Mouse (Mus musculus) macrophage (primary cell): ENCODE measurements around the gene Stk38l. TPM values are rescaled to one million over a fixed set of nuclear protein-coding genes. Genes with fewer than 3 reads are reported as not detected.

Experiments
- H3K27ac ChIP-seq: fragments of 350-480 bp; formaldehyde crosslinking; 2 replicates; pipeline ENCODE4 v1.9.0; 2021
- H3K36me3 ChIP-seq: fragments of 350-480 bp; formaldehyde crosslinking; 2 replicates; pipeline ENCODE4 v1.9.0; 2021; ENCODE audit errors: inconsistent target
- H3K4me3 ChIP-seq: fragments of 350-480 bp; formaldehyde crosslinking; 2 replicates; pipeline ENCODE4 v1.9.0; 2021; ENCODE audit errors: inconsistent target
- H3K79me2 ChIP-seq: fragments of 350-480 bp; formaldehyde crosslinking; 2 replicates; pipeline ENCODE4 v1.9.0; 2021; ENCODE audit errors: inconsistent target
- WGBS: methylation state at CpG from one replicate; pipeline ENCODE4 v1.1.7; 2026; ENCODE audit warnings: inconsistent platforms; ENCODE audit not compliant: missing documents; 5-methylcytosine and 5-hydroxymethylcytosine counted together
- polyA plus RNA-seq: library from polyadenylated mRNA; stranded (reverse); fragments of 250-400 nt; gene quantifications from 3 replicates; pipeline ENCODE4 v1.2.4, GENCODE M21; 2018; ENCODE audit warnings: inconsistent platforms

Gene Stk38l
- polyA plus RNA-seq, 1 experiment from 2014 or later = 3.3 TPM

DNA sequence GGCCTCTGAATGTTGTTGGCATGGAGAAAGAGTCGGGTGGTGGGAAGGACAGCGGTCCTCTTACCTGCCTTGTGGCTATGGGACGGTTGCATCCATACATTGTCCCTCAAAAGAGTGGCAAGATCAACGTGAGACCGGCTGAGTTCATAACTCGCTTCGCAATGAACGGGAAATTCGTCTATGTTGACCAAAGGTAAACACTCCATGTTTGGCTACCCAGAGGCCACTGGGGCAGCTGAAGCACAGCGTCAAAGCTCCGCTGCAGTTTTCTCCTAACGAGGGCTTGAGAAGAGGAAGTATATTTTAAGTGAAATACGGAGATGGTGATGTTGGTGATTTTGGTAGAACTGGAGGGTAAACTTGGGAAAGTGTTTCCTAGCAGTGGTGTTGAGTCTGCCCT is 97.2 kb downstream of the Stk38l start:
- Histone ChIP-seq H3K36me3 (no peaks in the 10 kb centered on the region), H3K4me3 (no peak overlapping the region), H3K79me2 (no peaks in the 10 kb centered on the region), H3K27ac (no peak overlapping the region)
- 81% methylated on average over 13 of the region's 13 CpGs for WGBS

DNA sequence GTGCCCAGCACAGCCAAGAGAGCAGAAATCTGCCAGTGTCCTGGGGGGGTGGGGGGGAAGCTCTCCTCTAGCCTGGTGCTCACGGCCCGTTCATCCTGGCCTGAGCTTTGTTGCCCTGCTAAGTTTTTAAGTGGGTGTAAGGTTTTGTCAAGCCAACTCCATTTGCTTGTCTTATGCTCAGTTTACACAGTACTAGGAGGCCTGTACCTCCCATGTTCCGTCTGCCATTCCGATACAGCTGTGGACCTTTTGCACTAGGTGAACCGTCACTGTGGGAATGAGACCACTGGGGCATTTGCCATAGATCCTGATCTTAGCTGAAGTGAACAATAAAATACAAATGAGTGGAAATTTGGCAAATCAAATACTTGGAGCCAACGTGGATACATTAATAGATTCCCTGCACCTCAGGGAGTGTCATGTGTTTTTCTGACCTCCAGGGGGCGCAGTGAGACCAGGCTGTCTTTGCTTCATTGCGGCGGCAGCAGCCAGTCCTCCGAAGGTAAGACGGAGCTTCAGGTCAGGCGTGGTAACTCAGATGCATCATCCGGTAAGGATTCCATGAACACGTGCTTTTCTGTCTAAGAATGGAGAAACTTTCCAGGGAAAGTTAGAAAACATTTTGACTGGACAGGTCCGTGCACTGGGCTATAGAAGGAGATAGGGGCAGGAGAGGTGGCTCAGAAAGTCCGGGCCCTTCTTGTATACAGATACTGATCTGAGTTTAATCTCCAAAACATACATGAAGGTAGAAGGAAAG is 100.1 kb downstream of the Stk38l start:
- no peak overlapping the region for H3K27ac ChIP-seq
- H3K79me2 ChIP-seq = no peaks in the 10 kb centered on the region
- no peak overlapping the region for H3K4me3 ChIP-seq
- 42% methylated on average over 14 of the region's 16 CpGs for WGBS
- no peaks in the 10 kb centered on the region for H3K36me3 ChIP-seq

DNA sequence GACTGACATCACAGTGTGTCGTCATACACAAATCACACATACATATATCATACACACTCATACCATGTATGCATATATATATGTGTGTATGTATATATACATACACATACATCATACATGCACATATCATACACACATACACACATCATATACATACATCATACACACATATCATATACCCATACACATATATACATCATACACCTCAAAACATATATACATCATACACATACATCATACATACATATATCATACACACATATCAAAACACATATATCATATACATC is 100.6 kb downstream of the Stk38l start:
- Histone ChIP-seq H3K4me3 (no peak overlapping the region), H3K36me3 (no peaks in the 10 kb centered on the region), H3K79me2 (no peaks in the 10 kb centered on the region), H3K27ac (no peak overlapping the region)
- no CpG with 5 or more reads among the region's 1 CpGs for WGBS

Other genes starting within 250 kb of the Stk38l start
- 6.3 to 8.3 TPM (median 8.2 TPM) in 3 replicates for gene Itpr2, start 222.8 kb upstream of the Stk38l start, polyA plus RNA-seq
- gene Fgfr1op2, start 147.8 kb upstream of the Stk38l start, polyA plus RNA-seq = 81.7 to 146 TPM (median 81.9 TPM) in 3 replicates
- gene Ints13, start 147.2 kb upstream of the Stk38l start, polyA plus RNA-seq = 15.9 to 48.3 TPM (median 18.5 TPM) in 3 replicates
- gene Med21, start 82.4 kb upstream of the Stk38l start, polyA plus RNA-seq = 25.7 to 41.0 TPM (median 35.8 TPM) in 3 replicates
- 11.7 to 20.2 TPM (median 17.7 TPM) in 3 replicates for gene Tm7sf3, start 82.2 kb upstream of the Stk38l start, polyA plus RNA-seq
- gene Arntl2, start 71.1 kb downstream of the Stk38l start, polyA plus RNA-seq = 0.07 to 0.25 TPM in 2 of 3 replicates, not detected in the other
- gene Smco2, start 125.1 kb downstream of the Stk38l start, polyA plus RNA-seq = not detected in 3 replicates
- gene Ppfibp1, start 163.5 kb downstream of the Stk38l start, polyA plus RNA-seq = 23.9 to 52.2 TPM (median 31.5 TPM) in 3 replicates
- not detected in 3 replicates for gene 1700034J05Rik, start 229.4 kb downstream of the Stk38l start, polyA plus RNA-seq